Mouse (Mus musculus) liver, adult 2 months (tissue): Measurements from ENCODE around the gene Txlnb. TPM values are rescaled to one million over a fixed set of nuclear protein-coding genes. Genes with fewer than 3 reads are reported as not detected.
A peak's percentile ranks its signal among the peaks of the same experiment; 100 is the strongest.
"Not testable (repeated sequence)": the region's sequence is repeated elsewhere in the genome, so short reads cannot be mapped to it uniquely, and the experiment has no call there.

Experiments
- DNase-seq: peaks from one replicate; pipeline ENCODE4 v3.0.0-alpha.2; 2011; ENCODE audit warnings: low read depth, low spot score; ENCODE audit errors: extremely low read depth
- H3K27ac ChIP-seq: fragments of 200-500 bp; replicated peaks from 2 replicates; pipeline ENCODE4 v1.5.1; 2012; ENCODE audit warnings: low read depth, mild to moderate bottlenecking, control low read depth, inconsistent platforms, low read length; ENCODE audit not compliant: insufficient read depth
- H3K27me3 ChIP-seq: fragments of 200-500 bp; 2 replicates; pipeline ENCODE4 v1.6.1; 2012; ENCODE audit warnings: mild to moderate bottlenecking, moderate library complexity, low read length, inconsistent platforms; ENCODE audit not compliant: control insufficient read depth, insufficient read depth
- H3K36me3 ChIP-seq: fragments of 200-500 bp; 2 replicates; pipeline ENCODE4 v1.6.1; 2012; ENCODE audit warnings: low read length, inconsistent platforms; ENCODE audit not compliant: control insufficient read depth, insufficient read depth
- H3K4me1 ChIP-seq: fragments of 200-500 bp; 2 replicates; pipeline ENCODE4 v1.6.1; 2011; ENCODE audit warnings: low read length; ENCODE audit not compliant: control insufficient read depth, insufficient read depth
- H3K4me3 ChIP-seq: fragments of 200-500 bp; 2 replicates; pipeline ENCODE4 v1.5.1; 2011; ENCODE audit warnings: low read depth, mild to moderate bottlenecking, control low read depth, low read length, moderate library complexity; ENCODE audit not compliant: insufficient read depth
- H3K79me2 ChIP-seq: fragments of 200-500 bp; 2 replicates; pipeline ENCODE4 v1.6.1; 2012; ENCODE audit warnings: inconsistent platforms, mild to moderate bottlenecking, low read length, moderate library complexity; ENCODE audit not compliant: control insufficient read depth, insufficient read depth
- H3K9ac ChIP-seq: fragments of 200-500 bp; 2 replicates; pipeline ENCODE4 v1.6.1; 2012; ENCODE audit warnings: low read depth, mild to moderate bottlenecking, control low read depth, inconsistent platforms, low read length
- CTCF ChIP-seq: fragments of 200-500 bp; IDR thresholded peaks from 2 replicates; pipeline ENCODE4 v1.5.1; 2011; ENCODE audit warnings: low read depth, low read length, control low read depth
- POLR2A ChIP-seq: fragments of 200-500 bp; IDR thresholded peaks from 2 replicates; pipeline ENCODE4 v1.6.1; 2011; ENCODE audit warnings: low read length, control low read depth; ENCODE audit not compliant: insufficient read depth; ENCODE audit errors: extremely low read depth
- WGBS: fragments of 180-500 bp; shearing (Covaris S2); methylation state at CpG from one replicate; pipeline ENCODE4 v1.1.7; 2018; 5-methylcytosine and 5-hydroxymethylcytosine counted together
- polyA plus RNA-seq: library from polyadenylated mRNA; depleted of rRNA; stranded (reverse); fragments of >200 nt; gene quantifications from 2 replicates; pipeline ENCODE4 v1.2.3, GENCODE M21; 2012
- total RNA-seq: library from RNA; depleted of rRNA; stranded (reverse); fragments of >200 nt; gene quantifications from 2 replicates; pipeline ENCODE4 v1.2.3, GENCODE M21; 2014

Txlnb gene
- total and polyA plus RNA-seq, 2 experiments = 0.18 TPM; not detected in 1

DNA sequence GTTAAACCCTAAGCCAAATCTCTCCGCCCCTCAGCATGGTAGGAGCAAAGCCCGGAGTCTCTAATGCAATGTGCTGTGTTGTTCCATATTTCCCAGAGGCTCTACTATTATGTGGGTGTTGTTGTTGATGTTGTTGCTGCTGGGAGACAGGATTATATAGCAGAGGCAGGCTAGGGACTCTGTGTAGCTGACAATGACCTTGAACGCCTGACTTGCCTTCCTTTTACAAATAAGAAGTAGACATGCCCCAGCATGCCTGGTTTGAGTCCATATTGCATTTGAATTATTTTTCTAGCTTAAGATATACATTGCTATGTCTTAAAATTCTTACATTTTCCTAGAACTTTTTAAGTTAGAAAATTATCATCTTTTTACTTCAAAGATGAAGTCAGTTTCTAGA lies 1.7 kb downstream of the Txlnb start:
- Histone ChIP-seq H3K4me3 (no peak overlapping the region), H3K36me3 (no peaks in the 10 kb centered on the region), H3K4me1 (no peaks in the 10 kb centered on the region), H3K79me2 (no peaks in the 10 kb centered on the region), H3K9ac (no peak overlapping the region), H3K27ac (no peak overlapping the region), H3K27me3 (no peaks in the 10 kb centered on the region)
- 90% methylated on average over 3 of the region's 3 CpGs for WGBS
- no peak for TF ChIP-seq POLR2A
- TF ChIP-seq CTCF = no peak
- DNase-seq = no peak

DNA sequence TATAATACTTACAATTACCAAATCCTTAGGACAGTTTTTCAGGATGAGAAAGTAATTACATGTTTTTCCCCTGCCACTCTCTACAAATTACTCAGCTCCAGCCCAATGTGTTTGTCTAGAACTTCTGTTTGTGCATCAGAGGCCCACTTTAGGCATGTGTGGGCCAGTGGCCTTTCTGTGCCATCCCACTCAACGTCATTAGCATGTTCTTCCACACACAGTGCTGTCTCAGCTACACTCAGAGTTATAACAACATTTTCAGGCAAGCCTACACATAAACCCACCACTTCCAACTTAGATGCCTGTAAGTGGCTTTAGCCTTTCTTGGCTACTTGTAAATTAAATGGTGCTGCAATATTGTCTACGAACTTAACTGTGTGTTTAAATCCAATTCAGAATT lies 5.8 kb downstream of the Txlnb start:
- H3K27ac ChIP-seq = no peak overlapping the region
- 79% methylated on average over 2 of the region's 2 CpGs for WGBS
- H3K27me3 ChIP-seq = no peaks in the 10 kb centered on the region
- H3K9ac ChIP-seq = no peak overlapping the region
- DNase-seq = no peak
- H3K79me2 ChIP-seq = no peaks in the 10 kb centered on the region
- H3K36me3 ChIP-seq = no peaks in the 10 kb centered on the region
- TF ChIP-seq CTCF (no peak), POLR2A (no peak)
- H3K4me3 ChIP-seq = no peak overlapping the region
- H3K4me1 ChIP-seq = no peaks in the 10 kb centered on the region

DNA sequence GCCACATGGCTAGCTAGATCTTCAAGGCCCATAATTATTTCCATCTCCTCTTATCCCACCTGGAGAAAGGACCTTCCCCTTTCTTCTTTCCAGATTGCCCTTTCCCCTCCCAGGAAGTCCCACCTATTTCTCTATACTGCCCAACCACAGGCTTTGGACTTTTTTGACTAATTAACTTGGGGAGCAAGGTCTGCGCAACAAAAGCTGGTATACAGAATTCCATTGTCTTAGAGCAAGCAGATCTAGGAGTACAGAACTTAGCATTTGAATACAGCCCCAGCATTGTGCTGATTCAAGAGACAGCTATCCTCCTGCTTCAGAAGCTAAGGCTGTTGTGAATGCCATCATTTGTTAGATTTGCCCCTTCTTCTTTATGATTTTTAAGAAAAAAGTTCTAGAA lies 12.5 kb downstream of the Txlnb start:
- Histone ChIP-seq H3K79me2 (no peaks in the 10 kb centered on the region), H3K27me3 (no peaks in the 10 kb centered on the region), H3K4me1 (no peaks in the 10 kb centered on the region), H3K4me3 (no peak overlapping the region), H3K27ac (no peak overlapping the region), H3K9ac (no peak overlapping the region), H3K36me3 (no peaks in the 10 kb centered on the region)
- TF ChIP-seq POLR2A = no peak
- no peak for TF ChIP-seq CTCF
- WGBS = 100% methylated on average over 1 of the region's 1 CpGs
- no peak for DNase-seq

DNA sequence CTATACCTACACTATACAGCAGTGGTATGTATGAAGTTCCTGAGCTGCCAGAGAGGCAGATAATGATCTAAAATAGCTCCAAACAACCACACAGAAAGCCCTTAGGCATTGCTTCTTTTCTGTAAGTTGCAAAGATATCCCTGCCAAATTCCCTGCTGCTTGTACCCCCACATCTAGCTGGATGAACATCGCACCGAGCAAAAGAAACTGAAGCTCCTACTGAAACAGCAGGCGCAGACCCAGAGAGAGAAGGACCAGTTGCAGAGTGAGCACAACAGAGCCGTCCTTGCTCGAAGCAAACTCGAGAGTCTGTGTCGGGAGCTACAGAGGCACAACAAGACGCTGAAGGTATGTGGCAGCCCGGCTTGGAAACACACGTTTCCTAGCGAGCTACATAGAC lies 19.0 kb downstream of the Txlnb start:
- Histone ChIP-seq H3K4me3 (no peak overlapping the region), H3K27me3 (no peaks in the 10 kb centered on the region), H3K36me3 (no peaks in the 10 kb centered on the region), H3K4me1 (no peaks in the 10 kb centered on the region), H3K27ac (no peak overlapping the region), H3K9ac (no peak overlapping the region), H3K79me2 (no peaks in the 10 kb centered on the region)
- no peak for TF ChIP-seq CTCF
- TF ChIP-seq POLR2A = no peak
- 85% methylated on average over 11 of the region's 11 CpGs for WGBS
- DNase-seq = no peak

DNA sequence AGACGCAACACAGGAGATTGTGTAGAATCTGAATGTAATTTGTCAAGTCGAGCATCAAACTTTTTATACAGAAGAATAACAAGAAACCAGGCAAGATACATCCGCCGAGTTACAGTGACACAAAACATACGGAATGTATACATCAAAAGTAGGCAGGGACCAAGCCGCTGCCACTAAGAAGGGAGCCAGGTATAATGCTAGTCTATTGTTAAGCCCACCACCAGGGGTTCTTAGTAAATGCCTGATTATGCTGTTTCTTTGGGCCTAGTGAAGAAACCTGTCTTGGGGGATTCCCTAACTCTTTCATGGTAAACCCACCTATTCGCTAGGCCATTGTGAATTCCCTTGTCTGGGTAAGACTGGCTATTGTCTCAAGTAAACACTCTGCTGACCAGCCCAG lies 24.4 kb downstream of the Txlnb start:
- not testable (repeated sequence) for H3K79me2 ChIP-seq, H3K27ac ChIP-seq, DNase-seq, H3K9ac ChIP-seq, H3K27me3 ChIP-seq, H3K36me3 ChIP-seq, H3K4me3 ChIP-seq, H3K4me1 ChIP-seq
- 94% methylated on average over 7 of the region's 7 CpGs for WGBS

DNA sequence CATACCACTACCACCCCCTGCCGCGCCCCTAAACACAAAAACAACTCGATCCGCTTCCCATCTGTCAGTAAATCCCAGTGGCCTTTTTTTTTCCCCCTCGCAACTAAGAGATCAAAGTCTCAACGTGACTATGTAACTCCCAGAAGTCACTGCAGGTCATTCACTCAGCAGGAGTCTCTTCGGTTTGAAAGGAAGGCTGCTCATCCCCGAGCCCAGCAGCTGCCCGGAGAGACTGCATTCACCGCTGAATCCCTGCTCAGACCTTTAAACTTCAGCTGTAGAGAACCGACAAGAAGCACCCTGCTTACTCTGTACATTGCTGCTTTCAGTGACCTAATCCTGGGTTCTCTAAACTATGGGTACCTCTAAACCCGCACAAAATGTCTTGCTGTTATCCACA lies 31.4 kb downstream of the Txlnb start:
- Histone ChIP-seq H3K9ac (no peak overlapping the region), H3K36me3 (no peaks in the 10 kb centered on the region), H3K4me3 (no peak overlapping the region), H3K79me2 (no peaks in the 10 kb centered on the region), H3K27me3 (no peaks in the 10 kb centered on the region), H3K4me1 (no peaks in the 10 kb centered on the region), H3K27ac (no peak overlapping the region)
- peak; percentile 37 for DNase-seq
- TF ChIP-seq CTCF = no peak
- TF ChIP-seq POLR2A = no peak
- WGBS = 8% methylated on average over 12 of the region's 12 CpGs

DNA sequence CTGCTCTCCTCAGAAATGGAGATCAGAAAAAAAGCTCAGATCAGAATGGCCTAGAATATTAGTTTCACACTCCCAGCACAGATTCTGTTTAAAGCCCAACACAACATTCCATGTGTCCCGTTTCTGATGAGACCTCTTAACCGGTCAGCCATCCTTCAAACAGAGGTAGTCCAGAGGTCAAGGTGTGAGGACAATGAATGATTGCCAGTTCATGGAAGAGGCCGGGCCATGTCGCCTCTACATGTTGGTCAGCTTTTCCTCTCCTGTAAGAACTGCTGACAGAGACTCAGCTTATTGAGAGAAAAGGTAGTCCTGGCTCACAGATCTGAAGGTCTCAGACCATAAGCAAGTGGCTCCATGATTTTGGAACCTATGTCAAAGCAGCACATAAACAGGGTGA lies 33.2 kb downstream of the Txlnb start:
- no peak for DNase-seq
- TF ChIP-seq POLR2A = no peak
- TF ChIP-seq CTCF = no peak
- H3K9ac ChIP-seq = no peak overlapping the region
- H3K4me1 ChIP-seq = no peaks in the 10 kb centered on the region
- H3K27me3 ChIP-seq = no peaks in the 10 kb centered on the region
- no peak overlapping the region for H3K4me3 ChIP-seq
- H3K79me2 ChIP-seq = no peaks in the 10 kb centered on the region
- H3K36me3 ChIP-seq = no peaks in the 10 kb centered on the region
- 60% methylated on average over 4 of the region's 4 CpGs for WGBS
- H3K27ac ChIP-seq = no peak overlapping the region
